Mouse (Mus musculus): Measurements from ENCODE around the gene Klk8.

Klk8 gene

DNA sequence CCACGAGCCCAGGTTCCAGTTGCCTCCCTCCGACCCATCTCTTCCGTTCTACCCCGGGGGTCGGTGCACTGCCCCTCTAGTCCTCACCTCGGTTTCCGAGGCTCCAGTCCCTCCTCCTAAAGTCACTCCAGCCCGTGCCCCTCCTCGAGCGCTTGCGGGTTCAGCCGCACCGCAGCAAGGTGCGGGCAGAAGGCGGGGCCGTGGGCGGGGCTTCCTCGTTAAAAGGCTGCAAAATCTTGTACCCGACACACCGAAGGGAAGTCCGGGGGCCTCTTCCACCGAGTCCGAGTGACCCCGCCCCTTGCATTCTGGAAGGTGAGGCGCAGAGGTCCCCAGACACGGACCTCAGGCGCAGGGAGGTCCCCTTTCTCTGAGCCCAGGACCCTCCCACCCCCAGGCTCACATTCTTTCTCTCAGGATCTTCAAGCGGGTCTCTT, at the start of gene Klk8:
Klk8 (plus strand) TSS at position 245 of the 437 bp plus-strand sequence.
- peak; percentile 35 for DNase-seq

DNA sequence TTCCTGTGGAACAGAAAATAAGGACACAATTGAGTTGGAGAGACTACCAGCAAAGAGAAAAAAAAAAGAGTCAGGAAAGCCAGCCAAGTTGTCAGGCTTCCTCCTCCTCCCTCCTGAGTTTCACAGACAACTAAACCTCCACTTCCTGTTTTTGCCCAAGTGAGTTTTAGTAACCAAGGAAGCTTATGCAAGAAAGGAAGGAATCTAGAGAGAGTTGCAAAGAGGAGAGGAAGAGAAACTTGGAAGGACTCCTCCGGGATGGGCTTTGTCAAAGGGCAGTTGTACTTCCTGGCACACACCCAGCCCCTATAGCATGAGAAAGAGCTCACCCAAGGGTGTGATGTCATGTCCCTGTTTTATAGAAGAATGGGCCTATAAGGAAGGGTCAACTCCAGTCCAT, 49.6 kb upstream of the Klk8 start:
- peak; percentile 34 for DNase-seq

DNA sequence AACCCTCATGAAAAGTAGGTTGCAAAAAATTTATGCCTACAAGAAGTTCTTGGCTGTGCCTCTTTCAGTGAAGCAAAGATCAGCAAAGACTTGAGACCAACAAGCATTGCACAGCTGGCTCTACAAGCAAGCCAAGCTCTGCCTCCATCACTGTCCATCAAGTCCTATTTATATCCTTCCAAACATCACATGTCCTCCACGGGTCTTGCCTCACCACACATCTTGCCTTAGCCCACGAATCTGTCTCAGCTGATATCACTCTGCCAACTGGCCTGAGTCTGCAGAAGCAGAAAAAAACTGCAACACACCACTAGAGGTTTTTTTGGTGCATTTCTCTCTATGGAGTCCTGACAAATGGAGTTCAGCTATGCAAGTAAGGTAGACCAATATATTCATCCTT, 44.6 kb upstream of the Klk8 start:
- DNase-seq = no peak

DNA sequence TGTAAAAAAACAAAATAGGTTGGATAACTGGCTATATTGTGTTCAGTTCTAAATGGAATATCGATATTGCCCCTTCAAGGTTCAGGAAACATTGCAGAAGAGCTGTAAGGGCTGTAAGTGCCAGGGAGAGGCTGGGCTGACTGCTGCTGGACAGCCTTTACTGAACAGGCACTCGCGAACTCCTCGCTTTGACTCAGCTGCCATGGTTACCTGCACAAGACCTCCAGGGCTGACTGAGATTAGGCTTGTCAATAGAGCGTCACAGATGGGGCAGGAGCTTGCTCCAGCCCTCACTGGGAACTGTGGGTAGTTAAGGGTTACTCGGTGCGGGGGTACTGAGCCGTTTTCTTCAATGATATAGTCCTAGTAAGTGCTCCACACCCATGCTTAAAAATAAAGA, 30.9 kb upstream of the Klk8 start:
- DNase-seq = no peak

DNA sequence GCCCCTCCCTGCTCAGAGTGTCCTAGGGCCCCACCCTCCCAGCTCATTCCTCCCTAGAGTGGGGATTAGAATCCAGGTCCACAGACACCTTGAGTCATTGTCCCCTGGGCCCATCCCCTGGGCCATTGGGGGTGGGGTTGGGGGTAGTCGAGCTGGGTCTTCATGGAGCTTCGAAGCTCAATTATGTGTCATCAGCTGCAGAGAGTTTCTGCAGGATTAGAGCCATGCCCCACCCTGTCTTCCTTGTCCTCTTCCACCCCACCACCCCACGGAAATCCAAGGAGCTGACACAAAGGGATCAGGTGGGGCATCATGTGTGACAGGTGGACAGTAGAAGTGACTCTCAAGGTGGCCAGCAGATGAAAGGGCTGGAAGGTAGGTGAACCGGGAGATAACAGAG, 28.8 kb upstream of the Klk8 start, which contains the start of gene Klk12:
Klk12 (plus strand) TSS at position 301 of the 400 bp plus-strand sequence.
- DNase-seq = no peak

DNA sequence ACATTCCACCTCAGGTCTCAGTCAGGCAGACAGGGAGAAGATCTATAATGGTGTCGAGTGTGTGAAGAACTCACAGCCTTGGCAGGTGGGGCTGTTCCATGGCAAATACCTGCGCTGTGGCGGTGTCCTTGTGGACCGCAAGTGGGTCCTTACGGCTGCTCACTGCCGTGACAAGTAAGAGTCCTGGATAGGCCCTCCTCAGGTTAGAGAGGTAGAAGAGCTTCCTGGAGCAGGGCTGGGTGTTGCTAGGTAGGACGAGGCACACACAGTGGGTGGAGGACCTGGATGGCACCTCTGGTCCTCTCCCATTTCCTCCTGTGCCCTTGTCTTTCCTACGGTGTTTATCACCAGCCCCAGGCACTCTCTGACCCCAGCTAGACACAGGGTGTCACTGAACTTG, 27.7 kb upstream of the Klk8 start:
- no peak for DNase-seq

DNA sequence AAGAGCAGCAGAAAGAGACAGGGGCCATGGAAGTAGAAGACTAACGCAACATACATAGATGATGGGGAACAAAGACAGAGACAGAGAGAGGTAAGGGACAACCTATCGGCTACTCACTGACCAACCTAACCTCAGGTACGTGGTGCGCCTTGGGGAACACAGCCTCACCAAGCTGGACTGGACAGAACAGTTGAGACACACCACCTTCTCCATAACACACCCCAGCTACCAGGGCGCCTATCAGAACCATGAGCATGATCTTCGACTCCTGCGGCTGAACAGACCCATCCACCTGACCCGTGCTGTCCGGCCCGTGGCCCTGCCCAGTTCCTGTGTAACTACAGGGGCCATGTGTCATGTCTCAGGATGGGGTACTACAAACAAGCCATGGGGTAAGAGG, 26.7 kb upstream of the Klk8 start:
- no peak for DNase-seq

DNA sequence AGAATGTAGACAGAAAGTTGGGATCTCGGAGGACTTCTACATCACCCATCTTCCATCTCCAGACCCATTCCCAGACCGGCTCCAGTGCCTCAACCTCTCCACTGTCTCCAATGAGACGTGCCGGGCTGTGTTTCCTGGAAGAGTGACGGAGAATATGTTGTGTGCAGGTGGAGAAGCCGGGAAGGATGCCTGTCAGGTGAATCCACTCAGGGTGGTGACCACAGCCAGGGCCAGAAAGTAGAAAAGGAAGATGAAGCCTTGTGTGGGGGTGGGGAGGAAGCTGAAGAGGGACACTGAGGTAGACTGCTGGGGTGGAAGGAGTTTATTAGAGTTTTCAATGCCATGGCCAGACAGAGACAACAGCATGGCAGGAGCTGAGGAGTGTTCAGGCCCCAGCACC, 25.5 kb upstream of the Klk8 start:
- no peak for DNase-seq

DNA sequence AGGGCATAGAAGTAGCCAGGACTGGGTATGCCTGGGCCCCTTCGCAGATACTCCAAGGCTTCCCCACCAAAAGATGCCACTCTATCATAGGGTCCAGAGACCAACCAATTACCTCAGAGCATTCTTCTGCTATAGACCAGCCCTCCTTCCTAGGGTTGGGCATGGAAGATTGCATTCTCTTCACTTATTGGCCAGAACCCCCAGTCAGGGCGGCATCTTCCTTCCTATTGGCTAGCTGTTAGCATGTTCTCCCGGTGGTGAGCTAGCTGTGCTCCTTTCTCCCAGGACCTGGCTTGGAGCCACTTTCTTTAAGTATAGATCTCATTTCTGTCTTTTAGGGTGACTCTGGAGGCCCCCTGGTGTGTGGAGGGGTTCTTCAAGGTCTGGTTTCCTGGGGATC, 24.5 kb upstream of the Klk8 start:
- no peak for DNase-seq

DNA sequence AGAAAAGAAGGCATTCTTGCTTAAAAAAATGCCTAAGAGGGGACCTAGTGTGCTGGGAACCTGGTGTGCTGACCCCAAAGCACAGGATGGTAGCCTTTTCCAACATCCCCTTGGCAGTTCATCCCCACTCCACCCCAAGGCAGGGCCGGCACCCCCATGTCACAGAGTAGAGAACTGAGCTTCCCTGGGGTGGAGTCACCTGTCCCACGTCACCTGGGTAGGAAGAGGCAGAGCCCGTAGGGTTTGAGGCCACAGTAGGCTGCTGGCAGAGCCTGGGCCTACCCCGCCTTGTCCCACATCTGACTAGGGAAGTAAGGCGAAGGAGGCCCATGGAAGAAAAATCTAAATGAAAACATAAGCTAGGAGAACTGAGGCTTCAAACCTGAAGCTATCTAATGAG, 23.0 kb upstream of the Klk8 start, which contains the start of gene Klk11:
Klk11 (plus strand) TSS at position 241 of the 400 bp plus-strand sequence.
- no peak for DNase-seq

DNA sequence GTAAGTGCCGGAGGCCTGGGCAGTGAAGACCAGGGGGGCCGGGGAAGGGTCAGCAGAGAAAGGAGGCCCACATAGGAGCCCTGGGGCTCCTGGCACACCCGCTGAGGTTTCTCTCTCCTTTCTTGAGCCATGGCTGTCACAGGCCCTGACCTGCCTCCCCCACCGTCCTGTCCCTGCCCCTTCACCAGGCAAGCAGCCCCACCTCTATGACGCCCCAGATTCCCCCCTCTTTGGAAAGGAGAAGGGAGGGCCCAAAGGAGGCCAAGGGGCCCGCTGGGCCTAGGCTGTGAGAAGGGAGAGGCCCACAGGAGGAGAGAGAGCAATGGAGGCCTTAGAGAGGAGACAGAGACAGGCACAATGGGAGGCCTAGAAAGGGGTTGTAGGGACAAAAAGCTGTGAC, 22.6 kb upstream of the Klk8 start:
- no peak for DNase-seq

DNA sequence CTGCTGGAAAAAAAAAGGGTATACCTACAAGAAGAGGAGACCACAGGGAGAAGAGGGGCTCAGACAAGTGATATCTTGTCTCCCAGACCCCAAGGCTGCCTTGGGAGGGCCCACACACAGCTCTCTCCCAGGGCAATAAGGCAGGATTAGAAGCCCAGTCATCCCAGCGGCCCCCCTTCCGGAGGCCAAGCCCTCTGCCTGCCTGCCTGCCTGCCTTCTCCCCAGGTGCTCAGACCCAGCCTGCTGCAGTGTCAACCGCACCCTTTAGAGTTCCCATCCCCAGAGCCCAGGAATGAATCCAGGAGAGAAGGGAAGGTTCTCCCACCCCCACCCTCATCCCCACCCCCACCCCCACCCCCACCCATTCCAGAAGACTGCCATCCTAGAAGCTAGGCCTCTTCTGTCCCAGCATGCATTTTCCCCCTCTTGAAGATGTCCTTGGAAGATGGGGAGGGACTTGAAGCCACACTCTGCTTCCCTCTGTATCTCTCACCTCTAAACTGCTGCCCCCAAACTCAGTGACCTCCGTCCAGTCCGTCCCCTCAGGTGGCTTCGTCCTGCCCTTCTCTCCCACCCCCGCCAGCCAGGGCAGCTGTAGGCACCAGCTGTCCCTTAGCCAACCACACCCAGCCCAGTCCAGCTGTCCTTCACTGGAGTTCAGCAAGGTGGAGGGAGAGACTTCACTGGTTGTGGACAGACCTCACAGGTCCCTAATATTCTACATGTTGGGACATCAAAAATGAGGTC, 21.9 kb upstream of the Klk8 start:
- DNase-seq = no peak

DNA sequence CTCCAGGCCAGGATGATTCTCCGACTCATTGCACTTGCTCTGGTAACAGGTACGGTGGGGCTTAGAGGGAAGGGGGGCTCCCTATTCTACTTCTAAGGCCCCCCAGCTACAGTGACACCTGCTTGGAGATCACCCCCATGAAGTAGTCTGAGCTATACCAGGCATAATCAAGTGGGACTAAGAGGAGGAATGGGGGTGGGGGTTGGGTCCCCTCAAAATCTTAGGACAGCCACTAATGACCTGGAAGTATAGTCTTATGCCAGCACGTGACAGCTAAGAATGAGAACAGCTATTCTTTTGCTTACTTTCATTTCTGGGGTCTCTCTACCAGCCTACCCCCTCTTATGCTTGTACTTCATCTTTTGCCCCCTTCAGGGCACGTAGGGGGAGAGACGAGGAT, 20.9 kb upstream of the Klk8 start:
- DNase-seq = no peak

DNA sequence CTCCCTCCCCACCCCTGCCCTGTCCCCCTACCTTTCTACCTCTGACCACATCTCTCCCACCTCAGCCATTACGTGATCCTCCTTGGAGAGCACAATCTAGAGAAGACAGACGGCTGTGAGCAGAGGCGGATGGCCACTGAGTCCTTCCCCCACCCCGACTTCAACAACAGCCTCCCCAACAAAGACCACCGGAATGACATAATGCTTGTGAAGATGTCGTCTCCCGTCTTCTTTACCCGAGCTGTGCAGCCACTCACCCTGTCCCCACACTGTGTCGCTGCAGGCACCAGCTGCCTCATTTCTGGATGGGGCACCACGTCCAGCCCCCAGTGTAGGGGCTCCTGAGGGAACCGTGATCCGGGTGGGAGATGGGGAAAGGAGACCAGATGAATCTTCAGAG, 20.0 kb upstream of the Klk8 start:
- no peak for DNase-seq

DNA sequence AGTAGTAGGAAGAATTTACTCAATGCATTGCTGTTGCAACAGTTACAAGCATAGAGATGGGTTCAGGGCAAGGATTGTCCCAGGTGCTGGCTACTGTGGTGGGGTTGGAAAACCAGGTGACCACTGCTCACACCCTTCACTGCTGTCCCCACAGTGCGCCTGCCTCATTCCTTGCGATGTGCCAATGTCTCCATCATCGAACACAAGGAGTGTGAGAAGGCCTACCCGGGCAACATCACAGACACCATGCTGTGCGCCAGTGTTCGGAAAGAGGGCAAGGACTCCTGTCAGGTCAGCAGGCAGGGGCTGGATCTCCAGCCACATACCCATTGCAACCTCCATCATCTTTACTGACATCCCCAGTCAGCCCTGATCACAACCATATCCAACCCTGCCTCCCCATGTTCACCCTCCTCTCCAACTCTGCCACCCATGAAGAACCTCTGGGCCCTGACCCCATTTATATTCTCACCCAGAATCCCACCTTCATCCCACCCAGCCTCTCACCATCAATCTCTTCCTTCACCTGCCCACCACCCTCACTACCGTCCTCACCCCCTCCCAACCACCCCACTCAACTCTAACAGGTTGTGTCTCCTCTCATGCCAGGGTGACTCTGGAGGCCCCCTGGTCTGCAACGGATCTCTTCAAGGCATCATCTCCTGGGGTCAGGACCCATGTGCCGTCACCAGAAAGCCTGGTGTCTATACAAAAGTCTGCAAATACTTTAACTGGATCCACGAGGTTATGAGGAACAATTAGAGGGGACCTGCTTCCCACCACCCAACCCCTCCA, 19.0 kb upstream of the Klk8 start:
- DNase-seq = no peak

DNA sequence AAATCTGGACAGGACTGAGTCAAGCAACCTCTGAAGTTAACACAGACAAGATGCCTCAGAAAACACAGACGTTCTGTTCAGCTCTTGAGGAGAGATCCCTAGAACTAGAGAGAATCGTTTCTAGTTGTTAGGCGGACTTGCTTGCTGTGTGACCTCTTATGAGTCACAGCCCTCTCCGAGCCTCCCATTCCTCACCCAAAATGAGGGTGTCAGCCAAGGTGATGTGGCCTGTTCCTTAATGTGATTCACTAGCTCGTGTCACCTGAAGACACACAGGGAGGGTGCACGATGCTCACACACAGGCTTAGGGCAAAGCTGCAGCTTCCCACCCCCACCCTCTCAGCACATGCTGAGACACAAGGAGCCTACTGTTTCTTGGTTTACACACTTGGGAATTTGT, 17.1 kb upstream of the Klk8 start:
- DNase-seq = no peak

DNA sequence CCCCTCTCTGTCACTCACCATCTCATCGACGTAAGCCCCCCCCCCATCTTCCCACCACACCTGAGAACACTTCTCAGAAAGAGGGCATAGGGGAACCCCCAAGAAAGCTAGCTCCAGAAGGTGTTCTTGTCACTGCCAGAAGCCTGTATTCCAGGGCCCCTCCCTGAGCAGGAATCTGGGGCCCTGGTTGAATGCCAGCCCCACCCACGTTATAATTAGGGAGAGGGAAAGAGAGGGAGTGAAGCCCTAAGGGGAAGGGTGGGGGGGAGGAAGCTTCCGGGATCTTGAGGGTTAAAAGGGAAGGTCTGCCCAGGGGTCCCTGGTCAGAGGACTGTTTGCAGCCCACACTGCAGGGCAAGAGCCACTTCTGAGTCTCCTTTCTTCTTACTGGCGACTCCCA, 16.6 kb upstream of the Klk8 start, which contains the start of gene Klk10:
Klk10 (plus strand) TSS at position 290 of the 400 bp plus-strand sequence.
- DNase-seq = peak; percentile 19

DNA sequence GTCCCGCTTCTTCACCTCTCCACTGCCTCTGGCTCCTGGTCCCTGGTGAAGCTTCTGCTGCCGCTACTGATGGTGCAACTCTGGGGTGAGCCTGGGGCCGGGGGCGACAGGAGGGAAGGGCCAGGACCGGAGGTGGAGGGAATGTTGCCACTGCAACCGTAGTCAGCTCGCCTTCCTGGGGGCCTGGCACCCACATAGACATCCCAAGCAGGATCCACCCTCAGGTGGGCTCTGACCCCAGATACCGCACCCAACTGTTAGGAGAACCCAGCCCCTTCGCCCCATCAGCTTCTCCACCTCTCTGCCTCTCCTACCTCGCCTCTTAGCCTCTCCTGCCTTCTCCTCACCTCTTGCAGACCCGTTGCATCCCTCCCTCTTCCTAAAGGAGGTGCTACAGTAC, 15.8 kb upstream of the Klk8 start:
- DNase-seq = no peak

DNA sequence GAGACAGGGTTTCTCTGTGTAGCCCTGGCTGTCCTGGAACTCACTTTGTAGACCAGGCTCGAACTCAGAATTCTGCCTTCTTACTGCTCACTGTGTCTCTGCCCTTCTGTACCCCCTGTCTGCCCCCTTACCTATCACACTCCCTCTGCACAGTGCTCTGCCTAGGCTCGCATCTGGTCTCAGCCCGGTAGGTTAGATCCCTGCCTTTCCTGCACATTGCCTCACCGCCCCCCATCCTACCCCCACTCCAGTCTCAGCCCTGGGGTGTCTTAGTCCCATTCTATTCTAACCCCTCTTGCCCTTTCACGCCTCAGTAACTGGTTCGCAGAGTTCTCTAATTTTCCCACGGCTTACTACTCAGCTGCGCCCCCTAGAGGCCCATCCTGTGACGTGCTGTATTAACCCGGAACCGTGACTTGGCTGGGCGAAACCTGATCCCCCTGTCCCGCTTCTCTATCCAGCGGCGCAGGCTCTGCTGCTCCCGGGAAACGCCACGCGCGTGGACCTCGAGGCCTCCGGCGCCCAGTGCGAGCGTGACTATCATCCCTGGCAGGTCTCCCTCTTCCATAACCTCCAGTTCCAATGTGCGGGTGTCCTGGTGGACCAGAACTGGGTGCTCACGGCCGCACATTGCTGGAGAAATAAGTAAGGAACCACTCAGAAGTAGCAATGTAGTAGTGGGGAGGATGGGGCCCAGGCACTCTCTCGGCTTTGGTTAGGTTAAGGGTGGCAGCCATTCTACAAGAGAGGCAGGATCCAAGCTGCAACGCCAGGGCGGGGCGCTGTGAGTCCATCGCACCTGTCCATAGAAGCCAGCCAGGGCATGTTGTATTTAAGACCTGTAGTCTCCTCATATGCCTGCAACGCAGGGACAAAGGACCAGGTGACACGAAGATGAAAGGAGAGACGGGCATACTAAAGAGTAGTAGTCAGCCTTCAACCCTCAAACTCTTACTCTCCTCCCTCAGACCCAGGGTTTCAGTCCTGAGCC, 14.8 kb upstream of the Klk8 start:
- DNase-seq = peak; percentile 87

DNA sequence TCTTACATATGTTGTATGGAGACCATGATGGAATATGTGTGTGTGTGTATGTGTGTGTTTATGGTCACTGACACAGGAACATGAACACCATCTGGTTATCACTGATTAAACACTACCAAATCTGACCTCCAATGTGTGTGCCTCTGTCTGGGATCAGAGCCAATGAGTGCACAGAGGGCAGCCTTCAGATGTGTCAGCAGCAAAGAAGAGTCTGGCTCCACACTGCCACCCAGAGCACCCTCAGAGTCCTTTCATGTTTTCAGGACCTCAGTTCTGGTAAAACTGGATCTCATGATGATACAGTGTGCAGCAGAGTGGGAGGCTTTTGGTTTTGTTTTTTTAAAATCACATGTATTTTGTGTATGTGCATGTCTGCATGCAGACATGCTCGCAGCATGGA, 12.1 kb upstream of the Klk8 start:
- no peak for DNase-seq

DNA sequence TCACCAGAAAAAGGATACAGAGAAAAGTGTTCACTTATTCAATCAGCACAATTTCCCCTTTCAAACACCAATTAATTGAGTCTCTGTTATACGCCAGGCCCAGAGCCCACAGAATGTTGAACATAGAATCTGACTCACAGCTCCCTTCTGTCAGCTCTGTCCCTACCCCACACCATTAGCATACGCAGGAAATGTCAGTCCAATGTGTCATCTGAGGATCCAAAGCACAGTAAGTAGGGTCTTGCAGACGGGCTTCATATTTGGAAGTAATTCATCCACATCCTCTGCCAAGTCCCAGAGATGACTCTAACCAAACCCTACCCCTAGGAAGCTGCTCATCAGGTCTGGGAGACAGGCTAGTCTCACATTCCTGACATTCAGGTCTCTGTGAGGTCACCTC, 9.3 kb upstream of the Klk8 start:
- DNase-seq = no peak

DNA sequence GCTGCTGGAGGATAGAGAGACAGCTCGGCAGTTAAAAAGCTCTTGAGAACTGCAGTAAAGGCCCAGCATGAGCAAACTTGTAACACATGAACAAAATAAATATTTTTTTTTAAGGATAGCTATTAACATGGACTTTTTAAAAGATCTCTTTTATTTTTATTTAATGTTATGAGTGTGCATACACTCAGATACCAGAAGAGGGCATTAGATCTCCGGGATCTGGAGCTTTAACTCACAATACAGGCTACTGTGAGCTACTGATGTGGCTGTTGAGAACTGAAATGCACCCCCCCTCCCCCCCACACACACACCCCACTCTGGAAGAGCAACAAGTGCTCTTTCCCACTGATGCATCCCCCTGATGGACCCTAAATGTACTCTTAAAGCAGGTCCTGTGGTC, 8.1 kb upstream of the Klk8 start:
- DNase-seq = no peak

DNA sequence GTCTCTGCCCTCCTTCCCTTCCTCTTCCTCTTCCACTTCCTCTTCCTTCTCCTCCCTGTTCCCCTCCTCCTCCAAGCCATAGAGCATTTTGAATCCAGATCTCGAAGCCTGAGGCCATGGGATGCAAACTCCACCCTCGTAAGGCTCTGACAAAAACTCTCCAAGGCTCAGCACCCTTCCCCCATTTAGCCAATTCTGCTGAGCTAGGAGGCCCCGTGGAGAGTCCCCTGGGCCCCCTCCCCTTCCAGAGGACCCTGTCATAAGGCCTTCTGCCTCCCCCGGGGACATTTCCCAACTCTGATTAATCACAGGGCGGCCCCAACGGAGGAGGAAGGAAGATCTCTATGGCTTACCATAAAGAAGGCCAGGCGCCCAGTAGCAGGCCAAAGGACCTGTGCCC, 5.8 kb upstream of the Klk8 start, which contains the start of gene Klk9:
Klk9 (plus strand) TSS at position 301 of the 400 bp plus-strand sequence.
- no peak for DNase-seq
